In the genomic region with DNA sequence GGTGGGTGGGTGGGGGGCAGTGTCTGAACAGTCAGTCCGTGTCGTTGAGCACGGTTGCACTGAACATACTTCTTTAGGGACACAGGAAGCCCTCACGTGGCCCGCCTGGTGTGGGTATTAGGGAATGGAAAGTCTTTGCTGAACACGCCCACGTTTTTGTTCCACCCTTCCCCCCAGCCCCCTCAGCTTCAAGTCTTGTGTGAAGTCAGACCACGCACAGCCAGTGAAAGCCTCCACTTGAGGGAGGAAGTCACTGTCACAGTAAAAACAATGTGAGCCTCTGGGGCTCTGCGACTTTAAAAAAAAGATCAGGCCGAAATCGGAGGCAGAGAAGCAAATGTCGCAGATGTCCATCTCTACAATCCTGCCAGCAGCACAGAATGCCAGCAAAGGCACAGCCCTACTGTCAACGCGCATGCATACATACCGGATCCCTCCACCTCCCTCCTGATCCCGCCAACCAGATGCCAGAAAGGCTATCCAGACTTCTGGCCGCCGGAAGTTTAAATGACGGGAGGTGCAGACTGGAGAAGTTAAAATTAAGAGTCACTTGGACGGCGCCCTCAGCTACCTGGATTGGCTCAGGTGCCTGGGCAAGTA, we compare ENCODE assay signal across 9 mouse cellular contexts. TPM values are rescaled to one million over a fixed set of nuclear protein-coding genes. Genes with fewer than 3 reads are reported as not detected.
DNase-seq lines count a peak whose midpoint lies in the region; ATAC-seq and TF ChIP-seq lines count a peak whose summit lies in the region.
"Had no signal": no experiment of that assay in that cellular context is flagged by ENCODE, and none has a peak within 500 bp of the region (broad histone marks: within the 10 kb centered on the region; RNA-seq: fewer than 3 reads in every experiment).

No protein-coding gene starts in this region.

- H3K9me3 ChIP-seq in hindbrain, embryonic 16.5 days (ENCODE audit: control insufficient read depth, low read length): no peaks in the 10 kb centered on the region

- H3K27ac ChIP-seq in gastrocnemius, adult 2 months: peak overlapping the region; percentile 93
- H3K27ac ChIP-seq in hindbrain, embryonic 16.5 days (ENCODE audit: low read depth, low read length): peak overlapping the region; percentile 65

- H3K4me3 ChIP-seq in gastrocnemius, adult 2 months: peak overlapping the region; percentile 76
- H3K4me3 ChIP-seq in hindbrain, embryonic 16.5 days (ENCODE audit: low read length): peak overlapping the region; percentile 57

- H3K36me3 ChIP-seq in hindbrain, embryonic 16.5 days (ENCODE audit: control insufficient read depth, insufficient read depth, low read length): no peaks in the 10 kb centered on the region

- H3K27me3 ChIP-seq in hindbrain, embryonic 16.5 days (replicated peaks; ENCODE audit: control insufficient read depth, insufficient read depth, low read length): 0 out of 2 replicates have a peak, but pooled peaks cover 2% of the 10 kb centered on the region

- no peak for TF ChIP-seq CTCF in gastrocnemius, adult 2 months (IDR thresholded peaks at IDR 0.05)

- H3K4me2 ChIP-seq in hindbrain, embryonic 16.5 days (ENCODE audit: low read length): peak overlapping the region; percentile 96

- 2% methylated on average over 21 of the region's 21 CpGs for WGBS in hindbrain, embryonic 16.5 days

- peaks cover 7% of the 10 kb centered on the region for H3K4me1 ChIP-seq in hindbrain, embryonic 16.5 days (ENCODE audit: control insufficient read depth, insufficient read depth, low read depth, low read length)

- ATAC-seq in hindbrain, embryonic 16.5 days: peak; percentile 77

- peak overlapping the region; percentile 62 for H3K9ac ChIP-seq in hindbrain, embryonic 16.5 days (ENCODE audit: low read depth, low read length)

- peak; percentile 99 for DNase-seq in Muller cell, postnatal 12 days (ENCODE audit: inconsistent ontology term)
- DNase-seq in cerebellum, postnatal 25 days: peak; percentile 79 to 83
- DNase-seq in gastrocnemius, adult 2 months: peak; percentile 86
- peak; percentile 52 to 69 for DNase-seq in left cerebral cortex, adult 18-20 months (ENCODE audit: low spot score in 2 of 2)
- DNase-seq in lung, postnatal 36 days: peak; percentile 98
- peak; percentile 68 to 83 for DNase-seq in right cerebral cortex, adult 2 months (ENCODE audit: low spot score in 2 of 2)
- peak; percentile 82 for DNase-seq in urinary bladder, postnatal 14 days (ENCODE audit: low spot score)

- intact Hi-C loops in gastrocnemius, adult 2 months (cut with DNase I): no loop called here

RNA-seq across cellular contexts. Expression of a gene that starts 4.1 kb away (rescaled TPM):
- total RNA-seq in gastrocnemius, adult 2 months (2021): 10 to 100 TPM; 14.8 to 17.4 TPM
- polyA plus RNA-seq in hindbrain, embryonic 16.5 days (2015; fragmentation: Nextera tagmentation; extraction: Ambion mirVana): 11.8 and 16.4 TPM in 2 replicates
- 10 to 100 TPM; 27.6 to 30.8 TPM for total RNA-seq in left cerebral cortex, adult 18-20 months (2021)

RNA-seq across cellular contexts. Expression of a gene that starts 34.4 kb away (rescaled TPM):
- not detected for total RNA-seq in gastrocnemius, adult 2 months (2021)
- polyA plus RNA-seq in hindbrain, embryonic 16.5 days (2015; fragmentation: Nextera tagmentation; extraction: Ambion mirVana): not detected in 2 replicates
- total RNA-seq in left cerebral cortex, adult 18-20 months (2021): not detected
- polyA plus RNA-seq: gonadal fat pad, adult 2 months had no signal

Comparison
In these comparisons a context has a peak if more than half of its experiments do, and no peak if none do; other contexts are left out.
1. Peak in every context shown above with its lines: DNase-seq, ATAC-seq, H3K4me3 ChIP-seq and H3K27ac ChIP-seq.